Mouse (Mus musculus) heart, postnatal 36 days (tissue): ENCODE measurements around the gene Tpst2. TPM values are rescaled to one million over a fixed set of nuclear protein-coding genes. Genes with fewer than 3 reads are reported as not detected.

Experiments used
- DNase-seq, 2 experiments: peaks; one replicate each; pipeline ENCODE4 v3.0.0; 2021 to 2022
- intact Hi-C: fragments of 180-260 bp; cut with DNase I; formaldehyde crosslinking; loops from one replicate; pipeline ENCODE4 v1.15.1; 2025
- total RNA-seq, 2 experiments: library from RNA; stranded (reverse); gene quantifications; 2 replicates each; pipeline ENCODE4 v1.2.3; 2021

The Tpst2 gene
- total RNA-seq, 2 experiments from 2014 or later = 39.1 to 42.0 TPM

DNA sequence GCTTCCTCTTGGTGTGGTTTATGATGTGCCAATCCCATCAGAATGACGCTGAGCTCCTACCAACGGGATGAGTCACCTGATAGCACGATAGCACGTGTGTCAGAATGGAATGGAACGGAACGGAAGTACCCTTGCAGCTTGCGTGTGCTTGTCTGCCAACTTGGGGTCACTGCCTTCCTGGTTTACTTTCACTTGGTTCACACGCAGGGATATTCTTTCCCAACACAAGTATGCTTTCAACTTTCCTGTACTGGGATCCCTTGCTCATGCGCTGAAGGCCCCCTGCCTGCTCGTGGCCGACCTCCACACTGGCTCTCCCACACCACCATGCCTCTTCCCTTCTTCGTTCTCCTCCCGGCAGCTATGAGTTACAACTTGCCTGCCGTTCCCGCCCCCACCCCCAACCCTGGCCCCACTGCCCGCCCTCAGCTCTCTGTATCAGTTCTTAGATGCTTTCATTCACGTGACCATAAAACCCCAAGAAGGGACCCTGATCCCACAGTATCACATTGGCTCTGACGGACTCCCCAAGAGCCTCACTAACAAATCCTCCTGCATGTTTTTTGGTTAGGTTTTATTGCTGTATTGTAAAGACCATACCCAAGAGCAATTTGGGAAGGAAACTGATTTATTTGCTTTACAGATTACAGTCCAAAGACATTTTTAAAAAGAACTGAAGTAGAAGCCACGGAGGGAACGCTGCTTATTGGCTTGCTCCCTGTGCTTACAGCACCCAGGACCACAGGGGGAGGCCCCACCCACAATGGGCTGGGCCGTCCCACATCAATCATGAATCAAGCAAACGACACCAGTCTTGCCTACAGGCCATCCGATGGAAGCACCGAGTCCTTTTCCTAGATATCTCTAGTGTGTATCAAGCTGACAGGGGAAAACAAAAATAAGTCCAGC lies 48.4 kb downstream of the Tpst2 start:
- intact Hi-C loops = loop anchor here (2.0 kb wide), 1 partner anchor 40 kb away; no protein-coding TSS in a partner anchor

DNA sequence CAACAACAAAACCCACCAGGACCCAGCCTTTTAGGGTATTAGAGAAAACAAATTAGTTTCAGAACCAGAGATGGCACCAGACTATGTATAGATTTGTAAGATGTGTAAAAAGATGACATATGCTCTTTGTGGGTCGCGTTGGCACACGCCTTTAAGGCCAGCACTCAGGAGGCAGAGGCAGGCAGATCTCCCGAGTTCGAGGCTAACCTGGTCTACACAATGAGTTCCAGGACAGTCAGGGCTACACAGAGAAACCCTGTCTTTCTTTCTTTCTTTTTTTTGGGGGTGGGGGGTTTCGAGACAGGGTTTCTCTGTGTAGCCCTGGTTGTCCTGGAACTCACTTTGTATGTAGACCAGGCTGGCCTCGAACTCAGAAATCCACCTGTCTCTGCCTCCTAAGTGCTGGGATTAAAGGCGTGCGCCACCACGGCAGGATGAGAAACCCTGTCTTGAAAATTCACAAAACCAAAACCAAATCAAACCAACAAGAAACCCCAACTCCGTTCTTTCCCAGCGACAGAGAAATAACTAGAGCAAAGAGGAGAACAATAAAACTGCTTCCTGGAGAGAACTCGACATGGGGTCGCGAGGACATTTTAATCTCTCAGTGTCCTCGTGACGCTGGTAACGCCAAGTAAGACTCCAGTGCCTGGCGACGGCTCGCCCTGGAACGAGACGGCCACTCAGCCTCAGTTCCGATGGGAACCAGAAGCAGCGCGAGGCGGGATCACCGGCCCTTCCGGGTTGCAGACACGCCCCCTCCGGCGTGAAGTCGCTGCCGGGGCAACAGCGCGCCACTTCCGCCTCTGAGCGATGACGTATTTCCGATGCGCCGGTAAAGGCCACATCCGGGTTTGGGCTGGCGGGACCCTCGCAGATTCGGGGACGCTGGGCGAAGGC lies 49.3 kb downstream of the Tpst2 start, which contains the start of gene Tfip11:
Tfip11 (plus strand) TSS at position 813 of the 900 bp plus-strand sequence.
- DNase-seq = peak; percentile 97
- intact Hi-C loops = loop anchor here (1.0 to 2.0 kb wide), 4 partner anchors 17 to 85 kb away; partner anchors contain the start of gene Tpst2

More for the DNA sequence above, 48.4 kb downstream of the Tpst2 start:
- DNase-seq = peak in 1 of 2 experiments; percentile 48

DNA sequence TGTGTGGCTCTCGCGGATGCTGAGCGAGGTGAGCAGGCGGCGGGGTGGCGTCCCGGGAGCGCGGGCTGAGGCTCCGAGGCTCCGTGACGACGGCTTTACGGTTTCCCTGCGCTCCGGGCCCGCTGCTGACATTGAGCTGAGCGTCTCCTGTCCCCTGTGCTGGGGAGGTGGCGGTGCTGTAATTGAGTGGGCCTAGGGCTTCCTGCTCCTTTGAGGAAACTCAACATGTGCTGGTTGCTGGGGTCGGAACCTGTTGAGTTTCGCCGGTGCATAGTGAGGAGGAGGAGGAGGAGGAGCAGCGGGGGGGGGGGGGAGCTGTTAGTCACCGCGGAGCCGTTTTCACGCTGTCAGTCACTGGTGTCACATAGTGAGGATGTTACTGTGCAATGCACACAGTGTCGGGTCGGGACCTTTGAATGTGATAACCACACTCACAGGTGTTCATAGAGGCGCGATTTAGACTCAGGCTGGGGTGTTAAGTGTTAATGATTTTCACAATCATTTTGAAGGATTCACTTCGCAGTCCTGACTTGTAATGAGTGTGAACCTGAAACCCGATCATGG lies 50.0 kb downstream of the Tpst2 start:
- intact Hi-C loops = loop anchor here (1.0 to 2.0 kb wide), 3 partner anchors 16 to 86 kb away; partner anchors contain the start of gene Tpst2
- DNase-seq = no peak

DNA sequence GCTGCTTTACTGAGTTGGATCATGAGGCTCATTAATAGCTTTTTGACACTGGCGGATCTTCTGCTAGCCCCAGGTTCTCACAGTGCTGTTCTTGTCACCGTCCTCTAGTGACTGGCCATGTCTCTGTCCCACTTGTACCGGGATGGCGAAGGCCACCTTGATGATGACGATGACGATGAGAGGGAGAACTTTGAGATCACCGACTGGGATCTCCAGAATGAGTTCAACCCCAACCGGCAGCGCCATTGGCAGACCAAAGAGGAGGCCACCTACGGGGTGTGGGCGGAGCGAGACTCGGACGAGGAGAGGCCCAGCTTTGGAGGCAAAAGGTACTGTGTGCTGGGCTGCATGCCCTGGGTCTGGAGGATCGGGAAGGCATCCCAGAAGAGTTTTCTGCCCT lies 51.4 kb downstream of the Tpst2 start:
- DNase-seq = no peak
- intact Hi-C loops = loop anchor here (2.0 kb wide), 2 partner anchors 51 to 87 kb away; partner anchors contain the start of gene Tpst2

- intact Hi-C loops = no loop called here
- DNase-seq = no peak
Observed at GRCm38 (mm10) chr5:112329805-112330564, 53.5 kb downstream of the Tpst2 start.

- intact Hi-C loops = loop anchor here (1.0 kb wide), 1 partner anchor 95 kb away; no protein-coding TSS in a partner anchor
Observed at GRCm38 (mm10) chr5:112335473-112335872, 59.0 kb downstream of the Tpst2 start.

GRCm38 (mm10) chr5:112337004-112337403 lies 60.5 kb downstream of the Tpst2 start:
- intact Hi-C loops = no loop called here
- no peak for DNase-seq

More at GRCm38 (mm10) chr5:112335473-112335872, 59.0 kb downstream of the Tpst2 start:
- peak; percentile 54 to 71 for DNase-seq

DNA sequence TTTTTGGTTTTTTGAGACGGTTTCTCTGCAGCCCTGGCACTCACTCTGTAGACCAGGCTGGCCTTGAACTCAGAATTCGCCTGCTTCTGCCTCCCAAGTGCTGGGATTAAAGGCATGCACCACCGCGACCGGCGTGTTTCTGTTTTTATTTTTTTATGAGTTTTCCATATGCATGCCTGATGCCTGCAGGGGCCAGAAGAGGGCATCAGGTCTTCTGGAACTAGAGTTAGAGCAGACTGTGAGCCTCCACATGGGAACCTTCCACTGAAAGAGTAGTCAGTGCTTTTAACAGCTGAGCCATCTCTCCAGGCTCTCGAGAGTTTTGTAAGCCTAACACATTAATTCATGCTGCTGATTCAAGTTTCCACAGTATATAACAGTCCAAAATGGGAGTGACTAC lies 62.7 kb downstream of the Tpst2 start:
- no peak for DNase-seq

GRCm38 (mm10) chr5:112342463-112343204 lies 66.1 kb downstream of the Tpst2 start, which contains the start of the genes Srrd and Hps4:
TSS of gene Srrd (minus strand) at chr5:112343040.
TSS of gene Hps4 (plus strand) at chr5:112343083.
- intact Hi-C loops = loop anchor here (1.0 to 5.0 kb wide), 3 partner anchors 16 to 85 kb away; partner anchors contain the start of genes Tfip11 and Tpst2
- peak; percentile 91 to 93 for DNase-seq

More for the DNA sequence above, 62.7 kb downstream of the Tpst2 start:
- intact Hi-C loops = no loop called here

GRCm38 (mm10) chr5:112343205-112343595 lies 66.7 kb downstream of the Tpst2 start:
- intact Hi-C loops = loop anchor here (5.0 kb wide), 2 partner anchors 66 to 84 kb away; partner anchors contain the start of gene Tpst2
- DNase-seq = no peak

- intact Hi-C loops = loop anchor here (5.0 kb wide), 2 partner anchors 67 to 83 kb away; partner anchors contain the start of gene Tpst2
Observed at GRCm38 (mm10) chr5:112344092-112344960, 67.8 kb downstream of the Tpst2 start.

GRCm38 (mm10) chr5:112346211-112346965 lies 69.9 kb downstream of the Tpst2 start:
- peak in 1 of 2 experiments; percentile 11 for DNase-seq

More at GRCm38 (mm10) chr5:112344092-112344960, 67.8 kb downstream of the Tpst2 start:
- DNase-seq = no peak

GRCm38 (mm10) chr5:112349169-112349568 lies 72.7 kb downstream of the Tpst2 start:
- DNase-seq = no peak
- intact Hi-C loops = no loop called here

More at GRCm38 (mm10) chr5:112346211-112346965, 69.9 kb downstream of the Tpst2 start:
- intact Hi-C loops = no loop called here

DNA sequence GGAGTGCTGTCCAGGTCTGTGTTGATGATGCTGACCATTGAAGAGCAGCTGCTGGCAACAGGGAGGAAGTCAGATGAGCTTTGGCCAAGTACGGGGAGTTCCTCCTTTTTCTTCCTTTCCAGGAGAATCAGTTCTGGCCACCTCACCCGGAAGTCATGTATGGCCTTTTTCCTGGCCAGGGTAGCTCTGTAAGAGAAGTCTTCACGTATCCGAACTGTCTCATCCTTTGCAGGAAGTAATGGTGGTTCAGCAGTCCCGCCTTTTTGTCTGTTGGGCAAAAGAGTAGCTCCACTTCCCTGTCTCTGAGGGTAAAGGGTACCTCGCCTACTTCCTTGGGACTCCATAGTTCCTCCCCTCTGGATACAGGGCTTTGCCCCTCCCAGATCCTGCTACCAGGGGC lies 79.0 kb downstream of the Tpst2 start:
- DNase-seq = peak in 1 of 2 experiments; percentile 16
- intact Hi-C loops = no loop called here

- intact Hi-C loops = loop anchor here (1.0 kb wide), 1 partner anchor 85 kb away; no protein-coding TSS in a partner anchor
- DNase-seq = no peak
Observed at GRCm38 (mm10) chr5:112355910-112356309, 79.4 kb downstream of the Tpst2 start, which contains the start of gene Gm6583. TSS of gene Gm6583 (minus strand) at chr5:112356033.

DNA sequence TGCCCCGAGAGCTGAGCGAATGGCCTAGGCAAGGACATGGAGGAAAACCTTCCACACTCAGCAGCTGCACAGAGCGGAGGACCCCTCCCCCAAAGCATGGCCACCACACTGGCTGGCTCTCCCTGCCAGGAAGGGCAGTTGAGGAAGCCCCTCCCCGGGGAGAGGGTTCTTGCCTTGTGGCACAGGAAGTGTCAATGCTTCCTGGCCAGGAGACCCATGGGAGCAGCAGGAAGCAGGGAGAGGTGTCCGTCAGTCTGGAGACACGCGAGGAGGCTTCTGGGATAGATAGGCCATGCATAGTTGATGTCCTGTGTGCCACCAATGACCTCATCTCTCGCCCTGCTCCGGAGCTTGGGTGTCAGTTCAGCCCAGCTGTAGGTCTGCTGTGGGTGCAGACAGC lies 79.8 kb downstream of the Tpst2 start:
- peak in 1 of 2 experiments; percentile 11 for DNase-seq
- intact Hi-C loops = loop anchor here (1.0 kb wide), 1 partner anchor 85 kb away; no protein-coding TSS in a partner anchor
